Mouse (Mus musculus) cerebellum, adult 18-20 months (tissue): ENCODE data around the gene Dhh.
A peak's percentile ranks its signal among the peaks of the same experiment; 100 is the strongest.
"Not testable (repeated sequence)": the region's sequence is repeated elsewhere in the genome, so short reads cannot be mapped to it uniquely, and the experiment has no call there.

ENCODE experiments used
- DNase-seq, 2 experiments: peaks; one replicate each; pipeline ENCODE4 v3.0.0; 2021

The Dhh gene

DNA sequence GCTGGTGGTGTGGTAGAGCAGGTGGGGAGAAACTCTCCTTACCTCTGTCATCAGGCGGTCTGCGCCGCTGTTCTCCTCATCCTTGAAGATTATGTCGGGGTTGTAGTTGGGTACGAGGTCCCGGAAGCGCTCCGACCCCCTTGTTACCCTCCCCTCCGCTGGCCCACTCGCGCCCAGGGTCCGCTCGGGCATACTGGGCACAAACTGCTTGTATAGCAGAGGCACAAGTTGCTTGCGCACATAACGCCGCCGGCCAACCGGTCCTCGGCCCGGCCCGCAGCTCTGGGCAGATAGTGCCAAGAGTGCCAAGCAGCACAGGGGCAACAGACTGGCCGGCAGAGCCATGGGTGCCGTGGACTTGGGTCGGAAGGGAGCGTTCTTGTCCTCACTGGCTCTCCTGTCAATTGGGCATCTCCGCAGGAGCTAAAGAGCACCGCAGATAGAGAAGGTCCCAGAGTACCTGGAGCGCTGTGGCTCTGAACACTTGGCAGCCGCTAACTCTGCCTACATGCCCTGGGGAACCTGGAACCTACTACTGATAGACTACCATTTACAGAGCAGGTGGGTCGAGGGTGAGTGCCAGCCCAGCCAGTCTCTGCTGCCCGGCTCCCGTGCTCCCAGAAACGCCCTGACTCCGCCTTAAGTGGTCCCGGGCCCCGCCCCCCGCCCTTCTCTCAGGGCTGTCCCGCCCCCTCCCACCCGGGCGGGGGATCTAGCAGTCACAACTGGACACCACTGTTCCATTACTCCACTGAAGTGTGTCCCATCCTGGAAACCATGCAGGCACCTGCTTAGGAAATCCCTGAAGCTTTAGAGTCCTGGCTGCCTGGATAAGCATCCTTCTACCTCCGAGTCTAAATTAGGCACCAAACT is at the start of gene Dhh:
Gene Dhh, minus strand, starts transcription at position 613 of the 873 bp plus-strand sequence.
- no peak for DNase-seq

DNA sequence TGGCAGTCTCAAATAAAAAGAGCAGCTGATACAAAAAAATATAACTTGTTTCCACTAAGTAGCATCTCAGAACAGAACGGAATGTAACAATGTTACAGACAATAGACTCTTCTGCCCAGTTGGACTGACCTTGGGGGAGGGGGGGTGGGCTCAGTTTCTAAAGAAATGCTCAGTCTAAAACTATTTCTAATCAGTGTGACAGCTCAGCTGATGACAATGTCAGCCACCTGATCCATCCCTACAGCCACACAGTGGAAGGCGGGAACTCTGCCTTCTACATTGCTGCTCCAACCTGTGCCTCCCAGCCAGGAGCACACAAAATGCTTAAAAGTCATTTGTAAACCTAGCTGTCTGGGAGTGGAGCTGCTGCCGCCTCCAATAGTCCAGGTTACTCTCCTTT is 49.5 kb upstream of the Dhh start:
- DNase-seq = no peak

- no peak for DNase-seq
These were observed 44.8 kb upstream of the Dhh start for GRCm38 (mm10) chr15:98943133-98943532.

DNA sequence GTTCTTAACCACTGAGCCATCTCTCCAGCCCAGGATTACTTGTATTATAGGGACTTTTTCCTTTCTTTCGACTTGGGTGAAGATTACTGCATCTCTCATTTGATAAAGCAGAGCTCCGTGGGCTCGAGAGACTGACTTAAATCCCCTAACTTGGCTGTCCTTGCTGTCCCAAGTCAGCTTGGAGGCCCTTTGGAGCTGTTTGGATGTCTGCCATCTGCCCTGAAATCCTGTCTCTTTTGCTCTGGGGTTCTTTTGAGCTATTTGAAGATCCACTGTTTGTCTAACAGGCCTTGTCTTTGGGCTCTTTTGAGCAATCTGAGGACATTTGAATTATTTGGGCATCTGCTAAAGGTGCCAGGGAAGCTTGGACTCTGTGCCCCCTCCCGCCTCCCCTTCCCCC is 43.7 kb upstream of the Dhh start:
- DNase-seq = no peak

DNA sequence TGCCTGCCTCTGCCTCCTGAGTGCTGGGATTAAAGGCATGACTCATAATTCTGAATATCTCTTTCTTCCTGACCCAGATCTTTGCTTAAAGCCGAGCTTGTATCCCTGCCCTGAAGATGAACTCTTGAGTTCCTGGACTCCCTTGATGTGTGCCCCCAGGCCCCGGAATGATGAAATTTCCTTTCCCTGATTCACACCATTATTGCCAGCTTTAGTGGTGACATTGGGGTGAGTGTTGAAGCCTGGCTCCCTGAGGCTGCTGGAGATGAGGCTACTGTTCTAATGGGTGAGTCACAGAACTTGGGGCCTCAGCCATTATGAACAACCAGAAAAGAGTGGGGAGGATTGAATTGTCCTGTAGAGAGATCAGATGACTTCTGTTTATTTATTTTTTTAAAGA is 43.2 kb upstream of the Dhh start:
- DNase-seq = no peak

DNA sequence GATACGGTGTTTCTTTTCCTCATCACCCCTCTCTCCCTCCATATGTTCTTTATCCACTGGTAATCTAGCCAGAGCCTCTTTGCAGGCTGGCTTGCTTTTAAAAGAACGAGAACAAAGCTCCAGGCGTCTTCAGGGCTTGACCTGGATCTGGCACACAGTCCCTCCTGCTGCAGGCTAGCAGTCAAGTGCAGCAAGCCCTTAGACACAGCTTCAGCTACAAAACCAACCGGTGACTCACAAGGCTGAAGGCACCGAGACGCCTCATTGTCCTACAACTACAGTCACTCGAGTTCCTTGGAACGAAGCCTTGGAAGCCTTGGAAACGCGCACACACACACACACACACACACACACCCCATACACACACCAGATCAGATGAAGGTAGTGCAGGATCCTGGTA is 42.5 kb upstream of the Dhh start:
- DNase-seq = peak; percentile 48 to 51

DNA sequence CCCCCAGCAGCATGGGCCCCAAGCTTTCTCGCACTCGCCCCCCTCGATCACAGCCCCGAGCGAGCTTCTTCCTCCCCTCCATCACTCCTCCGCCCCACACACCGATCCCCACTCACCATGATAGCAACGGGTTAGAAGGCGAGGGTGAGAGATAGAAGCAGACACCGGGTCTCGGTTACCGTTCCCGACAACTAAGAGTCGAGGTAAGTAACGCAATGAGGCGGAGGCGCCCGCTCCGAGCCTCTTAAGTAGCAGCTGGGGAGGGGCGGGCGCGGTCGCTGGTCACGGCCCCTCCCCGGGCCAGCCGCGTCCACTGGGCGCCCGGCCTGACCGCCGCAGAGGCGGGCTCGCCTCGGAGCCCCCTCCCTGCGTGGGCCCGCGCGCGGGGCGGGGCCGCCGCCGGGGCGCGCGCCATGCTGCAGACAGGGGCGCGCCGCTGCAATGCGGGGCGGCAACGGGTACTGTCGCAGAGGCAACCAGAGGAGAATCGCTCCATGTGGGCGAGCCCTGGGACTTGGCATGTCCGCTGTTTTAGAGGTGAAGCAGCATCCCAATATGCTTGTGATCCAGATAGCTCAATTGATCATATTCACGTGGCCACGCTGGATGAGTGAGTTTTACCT is 36.0 kb upstream of the Dhh start, which contains the start of gene Tuba1b:
Gene Tuba1b, minus strand, starts transcription at position 349 of the 623 bp plus-strand sequence.
- peak; percentile 89 to 96 for DNase-seq

GRCm38 (mm10) chr15:98933833-98934216 is 35.5 kb upstream of the Dhh start:
- peak; percentile 97 to 99 for DNase-seq

DNA sequence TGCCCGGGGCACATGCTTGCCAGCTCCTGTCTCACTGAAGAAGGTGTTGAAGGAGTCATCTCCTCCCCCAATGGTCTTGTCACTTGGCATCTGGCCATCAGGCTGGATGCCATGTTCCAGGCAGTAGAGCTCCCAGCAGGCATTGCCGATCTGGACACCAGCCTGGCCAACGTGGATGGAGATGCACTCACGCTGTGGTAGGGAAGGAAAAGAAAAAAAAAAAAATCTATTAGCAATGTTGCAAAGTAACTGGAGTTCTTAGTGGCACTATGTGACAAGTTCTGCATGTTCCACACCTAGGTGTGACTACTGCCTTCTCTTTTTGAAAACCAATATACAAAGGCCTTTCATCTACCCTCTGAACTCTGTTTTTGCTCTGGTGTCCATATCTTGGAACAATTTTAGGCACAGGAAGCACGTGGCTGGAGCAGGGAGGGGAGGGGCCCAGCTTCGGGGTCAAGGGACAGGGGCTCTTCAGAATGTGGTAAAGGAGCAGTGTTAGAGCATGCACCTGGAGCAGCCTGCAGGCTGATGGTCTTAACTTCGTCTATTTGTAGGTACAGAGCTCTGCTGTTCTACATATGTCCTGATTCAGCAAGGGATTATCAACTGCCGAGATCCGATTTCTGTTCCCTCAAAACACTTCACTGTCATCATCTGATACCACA is 34.8 kb upstream of the Dhh start:
- peak; percentile 43 to 57 for DNase-seq

GRCm38 (mm10) chr15:98930998-98931397 is 32.7 kb upstream of the Dhh start:
- no peak for DNase-seq

GRCm38 (mm10) chr15:98930017-98930734 is 31.8 kb upstream of the Dhh start:
- no peak for DNase-seq

- peak; percentile 85 to 91 for DNase-seq
These were observed 30.4 kb upstream of the Dhh start for GRCm38 (mm10) chr15:98928598-98929240.

DNA sequence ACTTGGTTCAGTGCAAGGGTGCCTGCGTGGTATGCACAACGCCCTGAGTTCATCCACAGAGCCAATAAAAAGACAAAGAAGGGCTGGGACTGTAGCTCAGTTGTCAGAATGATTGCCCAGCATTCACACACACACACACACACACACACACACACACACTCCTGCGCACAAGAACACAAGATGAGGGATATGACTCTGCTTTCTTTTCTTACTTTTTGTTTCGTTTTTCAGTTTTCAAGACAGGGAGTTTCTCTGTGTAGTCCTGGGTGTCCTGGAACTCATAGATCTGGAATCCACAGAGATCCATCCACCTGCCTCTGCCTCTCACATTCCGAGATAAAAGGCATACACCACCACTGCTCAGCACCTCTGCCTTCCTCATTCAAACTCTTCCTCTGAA is 29.2 kb upstream of the Dhh start:
- no peak for DNase-seq

DNA sequence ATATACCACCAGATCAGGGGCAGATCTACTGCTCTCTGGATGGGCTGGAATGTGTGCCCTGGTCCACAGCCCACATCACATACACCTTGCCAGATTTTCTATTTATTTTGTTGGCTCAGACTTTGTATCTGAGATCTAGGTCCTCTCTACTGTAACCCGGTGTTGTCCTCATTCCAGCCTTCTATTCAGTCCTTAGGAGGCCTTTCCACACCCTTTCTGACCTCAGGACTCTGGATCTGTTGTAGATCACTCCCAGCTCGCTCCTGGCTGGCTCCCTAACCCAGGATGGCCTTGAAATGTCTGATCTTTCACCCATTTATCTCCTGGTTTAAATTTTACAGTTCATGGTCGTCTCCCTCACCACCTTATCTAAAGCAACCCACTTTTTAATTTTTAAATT is 26.3 kb upstream of the Dhh start:
- DNase-seq = no peak

DNA sequence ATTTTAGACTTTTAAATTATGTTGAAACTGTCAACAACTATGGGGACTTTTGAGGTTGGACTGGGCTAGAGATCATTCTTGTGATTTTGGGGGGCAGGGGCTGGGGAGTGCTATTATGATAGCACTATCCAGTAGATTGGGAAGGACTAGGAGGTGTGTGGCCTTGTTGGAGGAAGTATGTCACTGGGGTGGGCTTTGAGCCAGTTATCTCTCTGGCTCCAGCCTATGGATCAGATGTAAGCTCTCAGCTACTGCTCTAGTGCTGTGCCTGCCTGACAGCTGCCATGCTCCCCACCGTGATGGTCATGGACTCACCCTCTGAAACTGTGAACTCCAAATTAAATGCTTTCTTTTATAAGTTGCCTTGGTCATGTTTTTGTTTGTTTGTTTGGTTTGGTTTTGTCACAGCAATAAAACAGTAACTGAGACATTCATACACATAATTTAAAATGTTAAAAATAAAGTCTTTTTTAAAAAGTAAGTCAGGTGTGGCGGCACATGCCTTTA is 24.7 kb upstream of the Dhh start:
- no peak for DNase-seq

DNA sequence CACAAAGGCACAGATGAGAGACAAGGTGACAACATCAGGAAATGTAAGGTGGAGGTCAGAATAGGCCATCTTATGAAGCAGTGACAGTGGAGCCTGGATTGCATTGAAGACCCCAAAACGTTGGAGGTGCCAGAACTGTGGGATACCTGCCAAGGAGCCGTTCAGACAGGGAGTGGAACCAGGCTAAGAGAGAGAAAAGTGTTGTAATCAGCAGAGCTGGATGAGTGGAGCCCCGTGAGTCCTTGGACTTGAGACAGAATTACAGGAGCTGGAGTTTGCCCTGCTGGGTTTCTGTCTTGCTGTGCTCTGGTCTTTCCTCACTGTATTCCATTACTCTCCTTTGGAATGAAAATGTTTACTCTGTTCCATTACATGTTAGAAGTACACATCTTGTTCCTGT is 24.2 kb upstream of the Dhh start:
- no peak for DNase-seq

GRCm38 (mm10) chr15:98921510-98921909 is 23.2 kb upstream of the Dhh start:
- no peak for DNase-seq

DNA sequence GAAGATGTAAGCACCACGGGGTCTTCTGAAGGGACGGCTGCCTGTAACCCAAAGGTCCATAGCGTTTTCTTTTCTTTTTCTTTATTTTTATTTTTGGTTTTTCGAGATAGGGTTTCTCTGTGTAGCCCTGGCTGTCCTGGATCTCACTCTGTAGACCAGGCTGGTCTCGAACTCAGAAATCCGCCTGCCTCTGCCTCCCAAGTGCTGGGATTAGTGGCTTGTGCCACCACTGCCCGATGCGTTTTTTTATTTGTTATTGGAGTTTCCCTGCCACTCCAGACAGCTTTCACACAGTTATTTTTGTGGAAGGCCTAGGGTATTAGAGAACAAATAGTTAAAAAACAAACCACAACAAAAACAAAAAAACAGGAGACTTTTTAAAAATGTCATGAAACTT is 20.2 kb upstream of the Dhh start:
- not testable (repeated sequence) for DNase-seq

- peak; percentile 98 to 100 for DNase-seq
These were observed 19.5 kb upstream of the Dhh start, which contains the start of gene Lmbr1l for GRCm38 (mm10) chr15:98917538-98918498. TSS of gene Lmbr1l (minus strand) at chr15:98918231.

DNA sequence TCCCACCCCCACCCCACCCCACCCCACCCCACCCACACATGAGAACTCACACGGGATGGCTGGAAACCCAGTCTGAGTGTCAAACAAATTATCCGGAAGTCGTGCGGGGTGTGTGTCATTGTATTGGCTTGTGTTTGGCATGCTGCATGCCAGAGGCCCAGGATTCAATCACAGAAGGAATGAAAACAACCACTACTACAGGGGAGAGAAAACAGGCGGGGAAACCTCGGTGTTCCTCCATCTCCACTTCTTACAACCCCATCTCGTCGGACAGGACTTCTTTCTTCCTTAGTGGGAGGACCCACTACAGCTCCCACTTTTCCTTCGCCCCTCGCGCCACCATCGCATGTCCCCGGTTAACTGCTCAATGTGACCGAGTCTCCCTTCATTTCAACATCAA is 18.8 kb upstream of the Dhh start:
- peak in 1 of 2 experiments; percentile 13 for DNase-seq

- no peak for DNase-seq
These were observed 17.7 kb upstream of the Dhh start for GRCm38 (mm10) chr15:98916016-98916415.
